Mouse (Mus musculus) CH12.LX (cell line): ENCODE data around the gene Cables2.

ENCODE experiments used
- CHD1 ChIP-seq: IDR thresholded peaks from 2 replicates; pipeline ENCODE4 v1.6.1; 2012; ENCODE audit warnings: low read depth, low read length, improper control_type of control experiment, inconsistent platforms
- CTCF ChIP-seq, 2 experiments: IDR thresholded peaks in 1 of 2; conservative IDR thresholded peaks in 1 of 2; 2 replicates each; pipeline ENCODE4 v1.5.1; 2011 to 2012; ENCODE audit warnings: low read depth in 2 of 2, low read length in 2 of 2, improper control_type of control experiment in 1 of 2, inconsistent platforms in 1 of 2, mild to moderate bottlenecking in 1 of 2, moderate library complexity in 1 of 2
- HCFC1 ChIP-seq: IDR thresholded peaks from 2 replicates; pipeline ENCODE4 v1.6.1; 2012; ENCODE audit warnings: low read depth, mild to moderate bottlenecking, inconsistent platforms, low read length, improper control_type of control experiment
- KAT2A ChIP-seq: IDR thresholded peaks from 2 replicates; pipeline ENCODE4 v1.6.1; 2012; ENCODE audit warnings: low read length, improper control_type of control experiment, inconsistent platforms; ENCODE audit not compliant: insufficient replicate concordance
- MAX ChIP-seq: IDR thresholded peaks from 2 replicates; pipeline ENCODE4 v1.6.1; 2011; ENCODE audit warnings: low read length, improper control_type of control experiment
- MXI1 ChIP-seq: IDR thresholded peaks from 2 replicates; pipeline ENCODE4 v1.6.1; 2011; ENCODE audit warnings: mild to moderate bottlenecking, low read depth, low read length, improper control_type of control experiment
- NRF1 ChIP-seq: IDR thresholded peaks from 2 replicates; pipeline ENCODE4 v1.6.1; 2014; ENCODE audit warnings: low read depth, mild to moderate bottlenecking, inconsistent platforms, low read length, improper control_type of control experiment, moderate library complexity
- POLR2A ChIP-seq: IDR thresholded peaks from 2 replicates; pipeline ENCODE4 v1.6.1; 2011; ENCODE audit warnings: low read depth, mild to moderate bottlenecking, improper control_type of control experiment, low read length
- RCOR1 ChIP-seq: conservative IDR thresholded peaks from 2 replicates; pipeline ENCODE4 v1.6.1; 2012; ENCODE audit warnings: low read depth, mild to moderate bottlenecking, inconsistent platforms, low read length, improper control_type of control experiment
- TBP ChIP-seq: conservative IDR thresholded peaks from 2 replicates; pipeline ENCODE4 v1.6.1; 2011; ENCODE audit warnings: low read depth, low read length, improper control_type of control experiment
- USF1 ChIP-seq: IDR thresholded peaks from 2 replicates; pipeline ENCODE4 v1.6.1; 2014; ENCODE audit warnings: low read depth, mild to moderate bottlenecking, inconsistent platforms, low read length, improper control_type of control experiment

DNA sequence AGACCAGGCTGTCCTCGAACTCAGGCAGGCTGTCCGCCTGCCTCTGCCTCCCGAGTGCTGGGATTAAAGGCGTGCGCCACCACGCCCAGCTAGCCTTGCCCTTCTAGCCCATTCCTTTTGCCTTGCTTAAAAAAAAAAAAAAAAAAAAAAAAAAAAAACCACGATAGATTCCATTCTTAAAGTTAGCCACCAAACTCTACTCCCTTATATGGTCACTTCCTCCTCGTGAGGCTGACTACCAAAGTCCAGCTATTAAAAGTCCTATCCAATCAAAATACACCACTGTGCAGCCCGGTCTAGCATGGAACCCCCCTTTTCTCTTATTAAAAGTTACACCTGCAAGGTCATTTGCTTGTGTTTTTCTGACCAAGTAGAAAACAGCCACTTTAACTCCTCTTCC, 17.6 kb downstream of the Cables2 start:
- no peak for TF ChIP-seq KAT2A
- TF ChIP-seq HCFC1: no peak
- no peak for TF ChIP-seq CTCF (conservative IDR thresholded peaks at IDR 0.05 in 1 of 2, IDR thresholded peaks at IDR 0.05 in 1 of 2; ENCODE audit: low read depth in 2 of 2, low read length in 2 of 2)
- no peak for TF ChIP-seq USF1
- TF ChIP-seq CHD1: no peak
- TF ChIP-seq POLR2A: no peak
- TF ChIP-seq NRF1: no peak
- no peak for TF ChIP-seq TBP
- no peak for TF ChIP-seq RCOR1
- no peak for TF ChIP-seq MXI1
- TF ChIP-seq MAX: no peak
